Mouse (Mus musculus): ENCODE data around the gene Gm13276. TPM values are rescaled to one million over a fixed set of nuclear protein-coding genes. Genes with fewer than 3 reads are reported as not detected.
"Not testable (repeated sequence)": the region's sequence is repeated elsewhere in the genome, so short reads cannot be mapped to it uniquely, and the experiment has no call there.

Gm13276 gene
- polyA plus RNA-seq (2014; fragmentation: Nextera tagmentation; extraction: Ambion mirVana) = not detected in 2 replicates

DNA sequence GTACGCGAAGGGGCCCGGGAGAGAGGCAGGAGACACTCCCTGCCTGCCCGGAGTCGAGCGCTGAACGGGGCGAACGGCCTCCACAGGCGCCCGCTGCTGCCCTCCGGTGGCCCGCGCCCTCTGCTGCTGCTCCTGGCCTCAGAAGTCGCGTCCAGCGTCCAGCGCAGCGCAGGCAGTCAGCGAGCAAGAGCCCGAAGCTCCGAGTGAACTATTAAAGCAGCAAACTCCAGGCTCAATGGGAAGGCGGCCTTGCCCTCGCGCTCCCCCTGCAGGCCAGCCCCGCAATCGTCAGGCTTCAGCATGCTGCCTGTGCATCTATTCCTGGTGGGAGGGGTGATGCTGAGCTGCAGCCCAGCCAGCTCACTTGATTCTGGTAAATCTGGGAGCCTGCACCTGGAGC, at the start of gene Gm13276:
Gene Gm13276, plus strand, starts transcription at position 301 of the 400 bp plus-strand sequence.
- not testable (repeated sequence) for H3K27ac ChIP-seq (replicated peaks; ENCODE audit: low read depth, low read length); ATAC-seq (replicated peaks; ENCODE audit: insufficient number of reproducible peaks, low FRiP score, low TSS enrichment, low read depth); H3K4me2 ChIP-seq (ENCODE audit: low read depth, low read length); H3K9me3 ChIP-seq (replicated peaks; ENCODE audit: control insufficient read depth, low read length); H3K4me3 ChIP-seq (ENCODE audit: low read depth, low read length); H3K4me1 ChIP-seq (ENCODE audit: control insufficient read depth, insufficient read depth, low read length); H3K9ac ChIP-seq (replicated peaks; ENCODE audit: low read length); H3K27me3 ChIP-seq (ENCODE audit: control insufficient read depth, insufficient read depth, low read length); DNase-seq (ENCODE audit: low spot score); H3K36me3 ChIP-seq (replicated peaks; ENCODE audit: control insufficient read depth, insufficient read depth, low read depth, low read length)
- WGBS = no CpG with 5 or more reads among the region's 27 CpGs

DNA sequence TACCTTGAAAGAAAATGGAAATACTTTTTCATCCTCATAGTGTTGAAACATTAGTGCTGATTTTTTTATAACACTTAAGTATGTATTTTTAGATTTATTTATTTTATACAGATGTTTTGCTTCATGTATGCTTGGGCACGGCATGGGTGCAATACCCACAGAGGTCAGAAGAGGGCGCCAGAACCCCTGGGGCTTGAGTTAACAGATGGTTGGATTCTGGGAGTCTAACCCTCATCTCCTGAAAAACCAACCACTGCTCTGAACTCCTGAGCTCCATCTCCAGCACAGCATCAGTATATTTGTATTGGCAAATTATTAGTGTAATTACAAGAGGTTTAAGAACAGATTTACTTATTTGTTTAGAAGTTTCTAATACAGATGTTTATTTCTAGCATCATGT, 47.0 kb upstream of the Gm13276 start:
- no peak overlapping the region for H3K9ac ChIP-seq (replicated peaks; ENCODE audit: low read length)
- H3K4me3 ChIP-seq (ENCODE audit: low read depth, low read length) = no peak overlapping the region
- DNase-seq (ENCODE audit: low spot score) (peak; percentile 82), ATAC-seq (replicated peaks; ENCODE audit: insufficient number of reproducible peaks, low FRiP score, low TSS enrichment, low read depth) (no peak)
- H3K27ac ChIP-seq (replicated peaks; ENCODE audit: low read depth, low read length) = no peak overlapping the region
- 4% methylated on average over 2 of the region's 2 CpGs for WGBS
- no peak overlapping the region for H3K4me2 ChIP-seq (ENCODE audit: low read depth, low read length)
- H3K4me1 ChIP-seq (ENCODE audit: control insufficient read depth, insufficient read depth, low read length) = no peaks in the 10 kb centered on the region
- H3K9me3 ChIP-seq (replicated peaks; ENCODE audit: control insufficient read depth, low read length) = no peaks in the 10 kb centered on the region
- no peaks in the 10 kb centered on the region for H3K36me3 ChIP-seq (replicated peaks; ENCODE audit: control insufficient read depth, insufficient read depth, low read depth, low read length)
- no peaks in the 10 kb centered on the region for H3K27me3 ChIP-seq (ENCODE audit: control insufficient read depth, insufficient read depth, low read length)

DNA sequence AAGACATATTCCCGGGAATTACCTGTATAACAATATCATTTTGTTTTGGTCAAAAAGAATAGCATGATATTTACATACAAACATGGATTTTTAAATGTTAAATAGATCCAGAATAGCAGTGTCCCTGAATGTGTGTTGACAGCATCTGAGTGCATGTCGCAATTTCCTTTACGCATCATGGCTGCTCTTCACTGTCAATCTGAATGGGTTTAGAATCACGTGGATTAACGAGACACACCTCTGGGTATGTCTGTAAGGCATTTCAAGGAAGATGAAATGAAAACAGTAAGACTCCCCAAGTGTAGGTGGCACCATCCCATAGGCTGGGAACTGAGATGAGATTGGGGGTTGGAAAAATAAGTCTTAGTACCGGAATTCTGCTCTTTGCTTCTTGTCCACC, 46.5 kb upstream of the Gm13276 start:
- 88% methylated on average over 6 of the region's 6 CpGs for WGBS
- H3K36me3 ChIP-seq (replicated peaks; ENCODE audit: control insufficient read depth, insufficient read depth, low read depth, low read length) = no peaks in the 10 kb centered on the region

DNA sequence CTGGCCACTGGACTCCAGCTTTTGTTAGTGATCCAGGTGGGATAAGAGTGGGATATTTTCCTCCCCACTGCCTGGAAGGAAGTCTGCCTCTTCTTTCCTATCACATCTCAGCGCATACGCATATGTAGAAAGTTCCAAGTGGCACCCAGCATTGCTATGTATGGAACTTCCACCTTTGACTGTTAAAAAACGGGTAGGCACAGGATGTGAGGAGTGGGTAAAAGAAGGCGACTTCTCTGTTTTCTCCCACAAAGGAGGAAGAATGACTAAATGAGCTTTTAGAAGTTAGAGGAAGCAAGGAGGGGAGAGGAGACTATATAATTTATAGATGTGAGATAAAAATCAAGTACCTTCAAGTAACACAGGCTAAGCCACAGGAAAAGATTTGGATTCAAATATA, 44.1 kb upstream of the Gm13276 start:
- 93% methylated on average over 4 of the region's 4 CpGs for WGBS
- no peak overlapping the region for H3K4me2 ChIP-seq (ENCODE audit: low read depth, low read length)
- ATAC-seq (replicated peaks; ENCODE audit: insufficient number of reproducible peaks, low FRiP score, low TSS enrichment, low read depth) = no peak

More for the DNA sequence above, 46.5 kb upstream of the Gm13276 start:
- H3K4me2 ChIP-seq (ENCODE audit: low read depth, low read length) = no peak overlapping the region
- H3K9me3 ChIP-seq (replicated peaks; ENCODE audit: control insufficient read depth, low read length) = no peaks in the 10 kb centered on the region
- H3K4me1 ChIP-seq (ENCODE audit: control insufficient read depth, insufficient read depth, low read length) = no peaks in the 10 kb centered on the region
- no peak overlapping the region for H3K4me3 ChIP-seq (ENCODE audit: low read depth, low read length)
- no peak overlapping the region for H3K27ac ChIP-seq (replicated peaks; ENCODE audit: low read depth, low read length)
- no peak overlapping the region for H3K9ac ChIP-seq (replicated peaks; ENCODE audit: low read length)
- H3K27me3 ChIP-seq (ENCODE audit: control insufficient read depth, insufficient read depth, low read length) = no peaks in the 10 kb centered on the region
- no peak for ATAC-seq (replicated peaks; ENCODE audit: insufficient number of reproducible peaks, low FRiP score, low TSS enrichment, low read depth)
- no peak for DNase-seq (ENCODE audit: low spot score)

DNA sequence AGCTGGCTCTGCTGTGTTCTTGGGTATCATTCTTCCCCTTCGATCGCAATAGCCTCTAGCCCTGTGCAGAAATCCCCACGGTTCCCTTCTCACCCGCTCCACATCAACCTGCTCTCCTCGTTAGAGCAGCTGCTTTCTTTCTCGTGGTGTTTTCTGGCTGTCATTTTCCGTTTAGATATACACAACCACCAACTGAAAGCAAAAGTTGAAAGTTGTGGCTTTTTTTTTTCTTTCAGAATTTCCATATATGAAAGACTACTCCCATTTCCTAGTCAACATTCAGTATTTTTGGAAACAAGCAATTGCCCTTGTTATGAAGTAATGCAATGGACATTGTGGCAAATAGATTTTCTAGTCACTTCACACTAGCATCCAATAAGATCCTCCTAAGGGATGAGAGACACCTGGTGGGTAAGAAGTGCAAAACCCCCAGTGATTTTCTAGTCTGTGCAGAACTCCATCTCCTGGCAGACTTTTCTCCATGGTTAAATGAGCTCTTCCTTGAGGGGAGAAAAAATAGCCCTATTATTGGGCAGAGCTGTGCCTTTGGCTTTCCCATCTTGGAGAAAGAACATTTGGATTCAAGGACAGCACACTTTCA, 42.6 kb upstream of the Gm13276 start:
- Histone ChIP-seq H3K4me1 (ENCODE audit: control insufficient read depth, insufficient read depth, low read length) (no peaks in the 10 kb centered on the region), H3K9ac (replicated peaks; ENCODE audit: low read length) (no peak overlapping the region), H3K27ac (replicated peaks; ENCODE audit: low read depth, low read length) (no peak overlapping the region), H3K4me3 (ENCODE audit: low read depth, low read length) (no peak overlapping the region), H3K4me2 (ENCODE audit: low read depth, low read length) (no peak overlapping the region), H3K9me3 (replicated peaks; ENCODE audit: control insufficient read depth, low read length) (no peaks in the 10 kb centered on the region), H3K27me3 (ENCODE audit: control insufficient read depth, insufficient read depth, low read length) (no peaks in the 10 kb centered on the region), H3K36me3 (replicated peaks; ENCODE audit: control insufficient read depth, insufficient read depth, low read depth, low read length) (no peaks in the 10 kb centered on the region)
- DNase-seq (ENCODE audit: low spot score) (no peak), ATAC-seq (replicated peaks; ENCODE audit: insufficient number of reproducible peaks, low FRiP score, low TSS enrichment, low read depth) (no peak)
- 78% methylated on average over 7 of the region's 7 CpGs for WGBS

More for the DNA sequence above, 44.1 kb upstream of the Gm13276 start:
- Histone ChIP-seq H3K4me3 (ENCODE audit: low read depth, low read length) (no peak overlapping the region), H3K36me3 (replicated peaks; ENCODE audit: control insufficient read depth, insufficient read depth, low read depth, low read length) (no peaks in the 10 kb centered on the region), H3K9ac (replicated peaks; ENCODE audit: low read length) (no peak overlapping the region), H3K27ac (replicated peaks; ENCODE audit: low read depth, low read length) (no peak overlapping the region), H3K4me1 (ENCODE audit: control insufficient read depth, insufficient read depth, low read length) (no peaks in the 10 kb centered on the region), H3K9me3 (replicated peaks; ENCODE audit: control insufficient read depth, low read length) (no peaks in the 10 kb centered on the region), H3K27me3 (ENCODE audit: control insufficient read depth, insufficient read depth, low read length) (no peaks in the 10 kb centered on the region)
- DNase-seq (ENCODE audit: low spot score) = no peak

DNA sequence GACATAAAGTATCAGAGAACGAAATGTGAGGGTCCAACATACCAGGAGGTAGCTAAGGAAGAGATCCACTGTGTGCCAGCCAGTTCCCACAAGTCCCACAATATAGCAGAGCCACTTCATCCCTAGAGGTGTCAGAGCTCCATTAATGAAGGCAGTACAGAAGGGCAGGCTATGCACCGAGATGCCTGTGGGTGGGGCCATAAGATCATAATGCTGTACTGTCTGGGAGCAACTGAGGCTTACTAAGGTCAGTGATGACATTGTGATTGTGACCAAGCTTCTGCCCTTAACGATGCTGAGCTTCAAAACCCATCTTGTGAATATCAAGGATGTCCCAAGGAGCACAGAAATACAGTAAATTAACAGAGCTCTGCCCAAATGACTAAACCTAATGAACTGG, 41.3 kb upstream of the Gm13276 start:
- Histone ChIP-seq H3K9ac (replicated peaks; ENCODE audit: low read length) (no peak overlapping the region), H3K9me3 (replicated peaks; ENCODE audit: control insufficient read depth, low read length) (no peaks in the 10 kb centered on the region), H3K4me3 (ENCODE audit: low read depth, low read length) (no peak overlapping the region), H3K4me1 (ENCODE audit: control insufficient read depth, insufficient read depth, low read length) (no peaks in the 10 kb centered on the region), H3K4me2 (ENCODE audit: low read depth, low read length) (no peak overlapping the region), H3K27me3 (ENCODE audit: control insufficient read depth, insufficient read depth, low read length) (no peaks in the 10 kb centered on the region), H3K36me3 (replicated peaks; ENCODE audit: control insufficient read depth, insufficient read depth, low read depth, low read length) (no peaks in the 10 kb centered on the region), H3K27ac (replicated peaks; ENCODE audit: low read depth, low read length) (no peak overlapping the region)
- ATAC-seq (replicated peaks; ENCODE audit: insufficient number of reproducible peaks, low FRiP score, low TSS enrichment, low read depth) (no peak), DNase-seq (ENCODE audit: low spot score) (no peak)
- WGBS = 76% methylated on average over 3 of the region's 3 CpGs

DNA sequence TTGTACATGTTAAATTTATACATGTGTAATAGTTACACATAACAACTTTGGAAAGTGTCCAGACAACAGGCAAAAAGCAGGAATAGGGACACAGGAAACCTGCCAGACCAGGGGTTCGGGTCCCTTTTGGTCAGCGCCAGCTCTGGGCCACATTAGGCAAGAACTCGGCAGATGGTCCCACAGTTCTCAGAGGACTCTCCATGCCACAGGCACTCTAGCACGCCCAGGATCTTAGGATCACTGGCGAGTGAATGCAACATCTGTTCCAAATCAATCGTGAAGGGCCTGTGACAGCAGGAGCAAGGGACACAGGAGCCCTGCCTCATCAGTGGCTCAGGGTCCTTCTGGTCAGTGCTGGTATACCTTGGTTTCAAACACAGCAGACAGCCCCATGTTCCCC, 35.6 kb upstream of the Gm13276 start:
- Histone ChIP-seq H3K27me3 (ENCODE audit: control insufficient read depth, insufficient read depth, low read length) (no peaks in the 10 kb centered on the region), H3K36me3 (replicated peaks; ENCODE audit: control insufficient read depth, insufficient read depth, low read depth, low read length) (no peaks in the 10 kb centered on the region), H3K4me1 (ENCODE audit: control insufficient read depth, insufficient read depth, low read length) (no peaks in the 10 kb centered on the region), H3K9me3 (replicated peaks; ENCODE audit: control insufficient read depth, low read length) (no peaks in the 10 kb centered on the region), H3K27ac (replicated peaks; ENCODE audit: low read depth, low read length) (no peak overlapping the region), H3K9ac (replicated peaks; ENCODE audit: low read length) (no peak overlapping the region), H3K4me3 (ENCODE audit: low read depth, low read length) (no peak overlapping the region), H3K4me2 (ENCODE audit: low read depth, low read length) (no peak overlapping the region)
- 45% methylated on average over 6 of the region's 6 CpGs for WGBS
- DNase-seq (ENCODE audit: low spot score) = no peak
- no peak for ATAC-seq (replicated peaks; ENCODE audit: insufficient number of reproducible peaks, low FRiP score, low TSS enrichment, low read depth)

DNA sequence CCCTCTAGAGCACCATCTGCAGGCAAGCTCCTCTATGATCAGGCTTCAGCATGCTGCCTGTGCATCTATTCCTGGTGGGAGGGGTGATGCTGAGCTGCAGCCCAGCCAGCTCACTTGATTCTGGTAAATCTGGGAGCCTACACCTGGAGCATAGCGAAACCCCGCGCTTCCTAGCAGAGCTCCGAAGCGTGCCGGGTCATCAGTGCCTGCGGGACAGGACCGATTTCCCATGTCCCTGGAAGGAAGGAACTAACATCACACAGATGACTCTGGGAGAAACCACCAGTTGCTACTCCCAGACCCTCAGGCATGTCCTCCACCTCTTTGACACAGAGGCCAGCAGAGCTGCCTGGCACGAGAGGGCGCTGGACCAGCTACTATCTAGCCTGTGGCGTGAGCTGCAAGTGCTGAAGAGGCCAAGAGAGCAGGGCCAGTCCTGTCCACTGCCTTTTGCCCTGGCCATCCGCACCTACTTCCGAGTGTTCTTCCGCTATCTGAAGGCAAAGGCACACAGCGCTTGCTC, 30.6 kb upstream of the Gm13276 start, which contains the start of gene Gm13271:
Gene Gm13271, plus strand, starts transcription at position 51 of the 523 bp plus-strand sequence.
- WGBS = 67% methylated on average over 15 of the region's 15 CpGs
- not testable (repeated sequence) for H3K4me3 ChIP-seq (ENCODE audit: low read depth, low read length); H3K27ac ChIP-seq (replicated peaks; ENCODE audit: low read depth, low read length); H3K4me2 ChIP-seq (ENCODE audit: low read depth, low read length); H3K9me3 ChIP-seq (replicated peaks; ENCODE audit: control insufficient read depth, low read length); H3K27me3 ChIP-seq (ENCODE audit: control insufficient read depth, insufficient read depth, low read length); H3K4me1 ChIP-seq (ENCODE audit: control insufficient read depth, insufficient read depth, low read length); H3K9ac ChIP-seq (replicated peaks; ENCODE audit: low read length); ATAC-seq (replicated peaks; ENCODE audit: insufficient number of reproducible peaks, low FRiP score, low TSS enrichment, low read depth); H3K36me3 ChIP-seq (replicated peaks; ENCODE audit: control insufficient read depth, insufficient read depth, low read depth, low read length); DNase-seq (ENCODE audit: low spot score)

Data from embryonic facial prominence, embryonic 11.5 days (tissue).